Mouse (Mus musculus): Measurements from ENCODE around the gene Ifitm5.
"Not testable (repeated sequence)": the region's sequence is repeated elsewhere in the genome, so short reads cannot be mapped to it uniquely, and the experiment has no call there.

Ifitm5 gene

GRCm38 (mm10) chr7:140949824-140950530, at the start of gene Ifitm5:
Ifitm5 (minus strand) TSS chr7:140950291.
- in situ Hi-C loops (cut with MboI, MseI): no loop called here

GRCm38 (mm10) chr7:140998853-140999700, 49.0 kb upstream of the Ifitm5 start:
- in situ Hi-C loops (cut with MboI, MseI): no loop called here

- in situ Hi-C loops (cut with MboI, MseI): no loop called here
These were observed 47.7 kb upstream of the Ifitm5 start for GRCm38 (mm10) chr7:140997817-140998216.

GRCm38 (mm10) chr7:140991117-140991689, 41.1 kb upstream of the Ifitm5 start:
- in situ Hi-C loops (cut with MboI, MseI): no loop called here

GRCm38 (mm10) chr7:140990622-140991021, 40.5 kb upstream of the Ifitm5 start:
- in situ Hi-C loops (cut with MboI, MseI): no loop called here

GRCm38 (mm10) chr7:140990185-140990584, 40.1 kb upstream of the Ifitm5 start:
- in situ Hi-C loops (cut with MboI, MseI): no loop called here

- in situ Hi-C loops (cut with MboI, MseI): no loop called here
These were observed 38.9 kb upstream of the Ifitm5 start for GRCm38 (mm10) chr7:140989022-140989421.

GRCm38 (mm10) chr7:140987182-140988138, 37.4 kb upstream of the Ifitm5 start:
- in situ Hi-C loops (cut with MboI, MseI): no loop called here

- in situ Hi-C loops (cut with MboI, MseI): no loop called here
These were observed 32.9 kb upstream of the Ifitm5 start for GRCm38 (mm10) chr7:140982971-140983370.

GRCm38 (mm10) chr7:140981704-140982103, 31.6 kb upstream of the Ifitm5 start:
- in situ Hi-C loops (cut with MboI, MseI): no loop called here

- in situ Hi-C loops (cut with MboI, MseI): not testable (repeated sequence)
These were observed 26.6 kb upstream of the Ifitm5 start for GRCm38 (mm10) chr7:140976720-140977119.

GRCm38 (mm10) chr7:140975465-140975864, 25.4 kb upstream of the Ifitm5 start:
- in situ Hi-C loops (cut with MboI, MseI): no loop called here

GRCm38 (mm10) chr7:140974940-140975339, 24.8 kb upstream of the Ifitm5 start:
- in situ Hi-C loops (cut with MboI, MseI): no loop called here

- in situ Hi-C loops (cut with MboI, MseI): no loop called here
These were observed 23.5 kb upstream of the Ifitm5 start for GRCm38 (mm10) chr7:140973396-140974165.

- in situ Hi-C loops (cut with MboI, MseI): no loop called here
These were observed 21.5 kb upstream of the Ifitm5 start for GRCm38 (mm10) chr7:140971479-140972171.

GRCm38 (mm10) chr7:140970931-140971330, 20.8 kb upstream of the Ifitm5 start:
- in situ Hi-C loops (cut with MboI, MseI): no loop called here

GRCm38 (mm10) chr7:140968710-140969109, 18.6 kb upstream of the Ifitm5 start:
- in situ Hi-C loops (cut with MboI, MseI): not testable (repeated sequence)

- in situ Hi-C loops (cut with MboI, MseI): no loop called here
These were observed 17.9 kb upstream of the Ifitm5 start for GRCm38 (mm10) chr7:140967862-140968591.

- in situ Hi-C loops (cut with MboI, MseI): no loop called here
These were observed 16.8 kb upstream of the Ifitm5 start, which contains the start of gene Ifitm1 for GRCm38 (mm10) chr7:140966921-140967320. Ifitm1 (plus strand) TSS chr7:140967221.
